Mouse (Mus musculus): ENCODE results near the gene Cutc. TPM values are rescaled to one million over a fixed set of nuclear protein-coding genes. Genes with fewer than 3 reads are reported as not detected.

The Cutc gene
- total RNA-seq, 2 experiments from 2014 or later, result 1.8 to 5.0 TPM

GRCm38 (mm10) chr19:43750008-43750407 lies 2.8 kb upstream of the Cutc start:
- no peak for ATAC-seq (replicated peaks; ENCODE audit: low FRiP score, poor library complexity, severe bottlenecking)

DNA sequence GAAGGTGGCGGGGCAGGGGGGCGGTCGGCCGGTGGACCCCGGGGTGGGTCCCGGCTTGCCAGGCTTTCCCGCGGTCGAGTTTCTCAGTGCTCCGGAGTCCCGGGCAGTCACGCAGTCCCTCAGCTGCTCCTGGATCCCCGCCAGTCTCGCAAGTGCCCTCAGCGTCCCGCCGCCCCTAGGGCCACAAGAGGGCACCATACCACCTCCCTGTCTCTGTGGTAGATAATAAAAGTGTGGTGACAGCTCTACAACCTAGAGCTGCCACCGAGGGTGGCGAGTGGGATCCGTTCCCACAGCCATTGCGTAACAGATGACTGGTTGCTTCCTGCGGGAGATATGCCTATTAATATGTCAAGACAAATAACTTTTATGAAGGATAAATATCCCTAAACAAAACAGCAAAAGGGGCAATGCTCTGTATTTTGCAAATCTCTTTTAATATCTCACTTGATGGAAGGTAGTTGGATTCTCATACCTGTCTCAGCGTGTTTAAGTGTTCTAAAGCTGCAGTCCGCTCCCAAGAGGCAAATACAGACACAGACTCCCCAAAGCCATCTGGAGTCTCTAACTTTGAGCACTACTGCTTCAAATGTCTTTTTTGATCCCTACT lies 535 bp downstream of the Cutc start:
- peak; percentile 95 for ATAC-seq (replicated peaks; ENCODE audit: low FRiP score, poor library complexity, severe bottlenecking)

DNA sequence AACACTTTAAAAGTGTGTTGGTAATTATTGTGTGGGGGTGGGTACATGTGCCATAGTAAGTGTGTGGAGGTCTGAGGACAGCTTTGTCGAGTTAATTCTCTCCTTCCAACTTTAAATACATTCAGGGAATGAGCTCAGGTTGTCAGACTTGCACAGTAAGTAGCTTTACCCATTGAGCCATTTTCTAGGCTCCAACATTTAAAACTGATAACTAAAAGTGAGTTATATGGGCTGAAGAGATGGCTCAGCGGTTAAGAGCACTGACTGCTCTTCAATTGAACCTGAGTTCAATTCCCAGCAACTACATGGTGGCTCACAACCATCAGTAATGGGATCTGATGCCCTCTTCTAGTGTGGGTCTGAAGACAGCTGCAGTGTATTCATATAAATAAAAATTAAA lies 1.4 kb downstream of the Cutc start:
- no peak for ATAC-seq (replicated peaks; ENCODE audit: low FRiP score, poor library complexity, severe bottlenecking)

GRCm38 (mm10) chr19:43754872-43755271 lies 2.1 kb downstream of the Cutc start:
- ATAC-seq (replicated peaks; ENCODE audit: low FRiP score, poor library complexity, severe bottlenecking), result no peak

DNA sequence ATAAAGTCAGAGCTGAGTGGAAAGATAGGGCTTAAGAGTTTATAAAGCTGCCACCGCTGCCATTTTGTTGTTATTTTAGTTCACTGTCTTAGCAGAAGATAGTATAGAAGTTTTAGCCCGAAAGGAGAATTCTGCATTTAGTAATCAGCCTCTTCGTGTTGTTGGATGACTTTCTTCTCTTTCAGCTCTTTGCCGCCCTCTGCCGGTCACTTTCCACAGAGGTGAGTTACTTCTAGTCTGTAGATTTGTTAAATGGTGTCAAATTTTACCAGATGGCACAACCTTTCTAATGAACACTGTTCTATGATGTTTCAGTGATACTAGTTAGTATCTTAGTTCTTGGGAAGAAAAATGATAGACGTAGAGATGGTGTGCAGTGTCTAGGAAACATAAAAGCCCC lies 7.7 kb downstream of the Cutc start:
- ATAC-seq (replicated peaks; ENCODE audit: low FRiP score, poor library complexity, severe bottlenecking), result peak; percentile 75

DNA sequence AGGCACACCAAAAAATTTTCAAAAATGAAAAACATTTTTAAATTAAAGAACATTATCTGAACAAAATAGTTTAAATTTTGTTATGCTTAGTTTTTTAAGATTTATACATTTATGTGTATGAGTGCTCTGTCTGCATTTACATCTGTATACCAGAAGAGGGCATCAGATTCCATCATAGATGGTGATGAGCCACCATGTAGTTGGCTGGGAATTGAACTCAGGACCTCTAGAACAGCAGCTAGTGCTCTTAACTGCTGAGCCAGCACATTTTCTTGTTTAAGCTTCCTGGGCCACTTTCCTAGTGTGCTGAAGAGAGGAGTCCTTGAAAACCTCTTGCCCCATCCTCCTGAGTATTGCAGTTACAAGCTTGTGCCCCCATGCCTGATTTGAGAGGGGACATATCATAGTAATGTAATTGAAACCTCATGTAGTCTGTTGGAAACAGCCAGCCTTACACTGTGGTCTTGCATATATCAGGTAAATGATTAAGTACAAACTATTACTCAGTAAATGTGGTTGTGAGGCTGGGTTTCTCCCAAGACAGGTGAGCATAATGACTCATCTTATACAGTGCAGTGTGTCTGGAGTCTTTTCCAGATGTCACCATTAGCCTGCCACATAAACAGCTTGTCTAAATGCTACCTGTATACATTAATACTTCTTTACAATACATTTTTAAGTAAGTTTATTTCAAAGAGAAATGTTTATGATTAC lies 8.9 kb downstream of the Cutc start:
- ATAC-seq (replicated peaks; ENCODE audit: low FRiP score, poor library complexity, severe bottlenecking), result no peak

DNA sequence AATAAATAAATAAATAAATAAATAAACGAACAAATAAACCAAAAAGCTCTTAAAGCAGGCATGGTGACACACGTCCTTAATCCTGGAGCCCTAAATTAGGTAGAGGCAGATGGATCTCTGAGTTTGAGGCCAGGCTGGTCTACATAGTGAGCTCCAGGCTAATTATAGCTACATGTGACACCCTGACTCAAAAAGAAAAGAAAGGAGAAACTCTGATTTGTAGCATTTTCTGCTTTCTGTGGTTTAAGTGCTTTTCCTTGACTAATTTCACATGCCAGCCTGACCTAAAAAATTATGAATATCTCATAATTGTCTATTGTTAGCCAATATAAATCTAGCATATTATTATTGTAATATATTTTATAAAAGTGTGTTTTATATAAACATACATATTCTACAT lies 9.6 kb downstream of the Cutc start:
- no peak for ATAC-seq (replicated peaks; ENCODE audit: low FRiP score, poor library complexity, severe bottlenecking)

- ATAC-seq (replicated peaks; ENCODE audit: low FRiP score, poor library complexity, severe bottlenecking), result no peak
Observed at GRCm38 (mm10) chr19:43766451-43766850, 13.7 kb downstream of the Cutc start.

DNA sequence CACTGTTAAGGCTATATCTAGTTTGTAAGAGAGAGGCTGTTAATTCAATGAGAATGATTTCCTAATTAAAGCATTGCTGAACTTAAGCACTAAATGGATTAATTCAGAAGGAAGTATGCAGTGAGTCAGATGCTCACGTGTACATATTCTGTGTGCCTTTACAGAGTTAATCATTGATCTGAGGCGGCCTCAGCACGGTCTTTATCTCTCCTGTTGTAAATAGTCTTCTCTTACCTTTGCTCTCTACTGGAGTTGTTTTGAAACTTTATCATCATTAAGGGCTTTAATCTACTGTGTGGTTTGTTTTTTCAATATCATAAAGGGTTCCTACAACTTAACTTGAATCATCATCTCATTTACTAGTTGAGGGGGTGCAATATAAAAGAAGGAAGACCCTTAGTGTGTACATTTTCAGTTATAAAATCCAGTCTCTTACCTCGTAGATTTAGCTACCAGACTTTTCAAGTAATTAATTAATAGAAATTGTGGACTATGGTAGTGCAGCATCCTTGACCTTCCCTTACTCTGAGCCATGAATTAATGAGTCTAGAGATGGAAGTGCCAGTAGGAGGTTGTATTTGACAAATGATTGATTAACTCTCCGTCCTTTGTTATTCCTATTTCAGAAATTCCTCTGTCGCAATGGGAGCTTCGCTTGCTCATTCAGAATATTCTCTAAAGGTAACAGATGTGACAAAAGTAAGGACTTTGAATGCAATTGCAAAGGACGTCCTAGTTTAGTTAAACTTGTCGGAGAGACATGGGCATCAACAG lies 14.9 kb downstream of the Cutc start:
- no peak for ATAC-seq (replicated peaks; ENCODE audit: low FRiP score, poor library complexity, severe bottlenecking)

GRCm38 (mm10) chr19:43769366-43769960 lies 16.7 kb downstream of the Cutc start:
- ATAC-seq (replicated peaks; ENCODE audit: low FRiP score, poor library complexity, severe bottlenecking), result no peak

DNA sequence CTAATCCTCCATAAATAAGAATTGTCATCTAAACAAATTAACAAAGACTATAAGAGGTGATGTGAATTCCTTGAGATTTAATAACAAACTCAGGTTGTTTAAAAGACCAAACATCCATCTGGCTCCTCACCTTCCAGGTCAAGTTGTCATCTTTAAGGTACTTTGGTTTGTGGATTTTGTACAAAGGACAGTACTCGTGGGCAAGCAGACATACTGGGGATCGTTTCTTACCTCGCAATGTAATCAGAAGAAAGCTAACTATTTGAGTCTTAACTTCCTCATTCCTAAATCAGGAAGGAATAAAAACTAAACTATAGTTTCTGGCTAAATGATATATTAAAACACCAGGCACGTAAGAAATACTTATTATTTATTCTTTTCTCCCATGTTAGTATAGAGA lies 17.8 kb downstream of the Cutc start:
- ATAC-seq (replicated peaks; ENCODE audit: low FRiP score, poor library complexity, severe bottlenecking), result no peak

DNA sequence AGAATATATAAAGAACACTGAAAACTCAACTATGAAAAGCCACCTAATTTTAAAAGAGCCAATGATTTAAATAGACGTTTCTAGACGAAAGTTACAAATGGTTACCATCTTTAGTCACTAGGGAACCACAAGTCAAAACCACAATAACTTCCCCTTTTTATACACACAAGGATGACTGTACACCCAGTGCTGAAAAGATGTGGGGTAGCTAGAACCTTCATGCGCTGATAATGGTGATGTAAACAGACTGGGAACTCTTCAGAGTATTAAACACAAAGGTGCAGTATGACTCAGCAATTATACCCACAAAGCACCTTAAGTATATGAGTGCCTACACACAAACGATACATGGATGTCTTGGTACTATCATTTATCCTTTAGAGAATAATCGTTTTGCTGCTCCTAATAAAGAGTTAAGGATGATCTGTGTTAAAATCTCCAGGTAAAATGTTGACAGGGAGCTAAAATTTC lies 18.7 kb downstream of the Cutc start:
- no peak for ATAC-seq (replicated peaks; ENCODE audit: low FRiP score, poor library complexity, severe bottlenecking)

GRCm38 (mm10) chr19:43772311-43772710 lies 19.5 kb downstream of the Cutc start:
- no peak for ATAC-seq (replicated peaks; ENCODE audit: low FRiP score, poor library complexity, severe bottlenecking)

GRCm38 (mm10) chr19:43775433-43775832 lies 22.6 kb downstream of the Cutc start:
- no peak for ATAC-seq (replicated peaks; ENCODE audit: low FRiP score, poor library complexity, severe bottlenecking)

GRCm38 (mm10) chr19:43776561-43776960 lies 23.8 kb downstream of the Cutc start:
- no peak for ATAC-seq (replicated peaks; ENCODE audit: low FRiP score, poor library complexity, severe bottlenecking)

GRCm38 (mm10) chr19:43777308-43777707 lies 24.5 kb downstream of the Cutc start:
- ATAC-seq (replicated peaks; ENCODE audit: low FRiP score, poor library complexity, severe bottlenecking), result no peak

- no peak for ATAC-seq (replicated peaks; ENCODE audit: low FRiP score, poor library complexity, severe bottlenecking)
Observed at GRCm38 (mm10) chr19:43780391-43780790, 27.6 kb downstream of the Cutc start.

DNA sequence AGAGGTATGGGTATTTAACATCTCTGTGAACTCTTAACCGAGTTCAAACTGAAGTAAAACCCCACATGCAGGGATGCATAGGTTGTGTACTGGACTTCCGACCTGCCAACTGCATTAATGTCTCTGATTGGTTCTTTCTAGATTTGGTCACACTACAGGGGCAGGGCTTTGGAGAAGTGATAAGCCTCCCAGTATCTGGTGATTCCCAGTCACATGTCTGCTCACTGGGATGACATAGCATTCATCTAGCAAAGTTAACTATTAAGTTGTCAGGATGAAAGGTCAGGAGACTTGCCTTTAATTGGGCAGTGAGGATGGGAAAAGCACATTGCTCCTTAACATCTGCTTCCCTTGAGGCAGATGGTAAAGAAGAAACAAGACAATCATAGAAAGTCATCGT lies 29.2 kb downstream of the Cutc start, which contains the start of gene Abcc2:
TSS of gene Abcc2 (plus strand) at position 213 of the 400 bp plus-strand sequence.
- no peak for ATAC-seq (replicated peaks; ENCODE audit: low FRiP score, poor library complexity, severe bottlenecking)

- ATAC-seq (replicated peaks; ENCODE audit: low FRiP score, poor library complexity, severe bottlenecking), result no peak
Observed at GRCm38 (mm10) chr19:43784761-43785160, 32.0 kb downstream of the Cutc start.

DNA sequence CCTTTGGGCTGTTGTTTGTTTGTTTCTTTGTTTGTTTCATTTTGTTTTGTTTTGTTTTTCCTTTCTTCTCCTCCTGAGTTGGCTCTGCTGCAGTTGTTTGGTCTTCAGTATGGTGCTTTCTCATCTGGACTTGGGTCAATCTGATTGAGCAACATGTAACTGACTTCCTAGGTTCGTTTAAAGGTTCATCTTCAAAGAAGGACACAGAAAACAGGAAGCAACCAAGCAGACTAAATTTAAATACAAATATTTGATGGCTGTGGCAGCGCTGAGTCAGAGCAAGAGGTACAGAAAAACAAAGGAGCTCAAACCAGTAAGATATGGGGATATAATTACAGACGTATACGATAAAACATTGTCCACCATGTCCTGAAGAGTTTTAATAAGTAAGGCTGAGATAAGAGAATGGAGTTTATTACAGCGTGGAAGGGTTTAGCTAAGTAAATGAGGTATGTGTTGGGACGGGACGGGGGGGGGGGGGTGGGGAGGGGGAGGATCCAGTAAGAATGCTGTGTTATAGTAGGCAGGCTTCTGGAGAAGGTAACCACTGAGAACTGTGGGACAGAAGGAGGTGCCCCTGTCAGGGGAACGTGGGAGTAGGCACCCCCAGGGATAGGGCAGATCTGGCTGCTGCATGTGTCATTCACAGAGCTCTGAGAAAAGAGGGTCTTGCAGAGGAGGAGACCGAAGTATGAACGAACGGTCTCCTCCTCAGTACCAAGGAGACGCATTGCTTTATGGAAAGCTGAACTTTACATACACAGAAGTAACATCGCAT lies 33.6 kb downstream of the Cutc start:
- no peak for ATAC-seq (replicated peaks; ENCODE audit: low FRiP score, poor library complexity, severe bottlenecking)

All from erythroid progenitor cell, adult 5-6 weeks (primary cell).